Mouse (Mus musculus): ENCODE measurements around the gene Hoxb6. TPM values are rescaled to one million over a fixed set of nuclear protein-coding genes. Genes with fewer than 3 reads are reported as not detected.
A peak's percentile ranks its signal among the peaks of the same experiment; 100 is the strongest.

The Hoxb6 gene
- not detected for total RNA-seq (2021)
- long read RNA-seq, experiment 1 = 0 reads
- long read RNA-seq, experiment 2 = 0 reads

DNA sequence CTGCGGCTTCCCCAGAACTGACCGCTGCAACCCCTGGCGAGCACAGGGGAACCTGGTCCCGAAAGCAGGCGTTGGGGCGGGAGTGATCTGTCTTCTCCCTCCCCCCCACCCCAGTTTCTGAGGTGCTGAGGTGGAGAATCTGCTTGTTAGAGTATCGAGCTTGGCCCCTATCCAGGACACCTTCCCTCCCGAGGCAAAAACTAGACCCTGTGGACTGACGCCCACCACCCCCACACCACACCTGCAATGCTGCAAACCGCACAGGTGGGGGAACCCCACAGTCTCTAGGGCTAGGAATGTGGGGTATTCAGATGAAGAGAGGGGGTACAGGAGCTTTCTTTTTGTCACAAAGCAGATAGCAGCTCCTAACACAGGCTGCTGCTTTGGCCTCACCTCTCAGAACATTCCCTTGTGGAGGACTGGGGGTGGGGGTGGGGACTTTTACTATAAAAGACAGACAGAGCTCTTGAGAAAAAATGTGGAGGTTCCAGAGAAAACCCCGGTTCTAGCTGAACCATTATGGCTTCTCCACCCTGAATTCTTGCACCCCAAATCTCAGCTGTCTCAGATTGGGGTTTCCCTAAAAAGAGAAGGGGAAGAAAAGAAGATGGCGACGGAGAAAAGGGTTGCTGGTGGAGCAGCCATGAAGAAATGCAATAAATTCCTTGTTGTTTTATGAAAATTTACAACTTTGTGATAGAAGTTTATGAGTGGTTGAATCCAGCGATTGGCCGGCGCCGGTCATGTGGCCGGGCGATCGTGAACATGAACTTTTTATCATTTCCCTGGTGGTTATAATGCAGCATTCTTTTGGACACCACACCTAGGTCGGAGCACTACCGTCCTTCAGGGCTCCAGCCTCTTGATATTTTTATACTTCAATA, at the start of gene Hoxb6:
Gene Hoxb6 (plus strand): TSS at position 796 of the 884 bp plus-strand sequence.
- no peak for DNase-seq
- intact Hi-C loops (cut with DNase I) = loop anchor here (5.0 kb wide), 1 partner anchor 285 kb away; the partner anchor contains the start of gene Igf2bp1

GRCm38 (mm10) chr11:96250901-96251300, 41.4 kb upstream of the Hoxb6 start:
- DNase-seq = no peak
- intact Hi-C loops (cut with DNase I) = no loop called here

- no peak for DNase-seq
- intact Hi-C loops (cut with DNase I) = no loop called here
Measured at GRCm38 (mm10) chr11:96251480-96252031, 40.7 kb upstream of the Hoxb6 start.

- no peak for DNase-seq
- intact Hi-C loops (cut with DNase I) = no loop called here
Measured at GRCm38 (mm10) chr11:96252541-96253120, 39.6 kb upstream of the Hoxb6 start.

DNA sequence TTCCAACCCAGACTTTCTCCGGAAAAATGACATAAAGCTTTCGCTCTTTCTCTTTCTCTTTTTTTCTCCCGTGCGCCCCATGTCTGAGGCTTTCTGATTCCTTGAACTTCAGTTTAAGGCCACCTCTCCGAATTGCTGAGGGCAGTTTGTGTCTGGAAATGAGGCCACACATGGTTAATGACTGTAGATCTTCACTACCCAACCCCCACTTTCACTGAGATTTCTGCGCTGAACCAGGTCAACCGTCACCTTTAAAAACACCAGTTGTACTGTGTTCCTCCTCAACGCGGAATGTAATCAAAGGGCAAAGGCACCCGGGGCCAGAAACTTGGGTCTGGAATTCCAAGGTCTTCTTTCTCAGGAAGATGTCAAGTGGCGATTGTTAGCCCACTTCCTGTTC, 38.1 kb upstream of the Hoxb6 start:
- intact Hi-C loops (cut with DNase I) = no loop called here
- no peak for DNase-seq

GRCm38 (mm10) chr11:96255111-96255995, 36.9 kb upstream of the Hoxb6 start:
- DNase-seq = no peak
- intact Hi-C loops (cut with DNase I) = no loop called here

DNA sequence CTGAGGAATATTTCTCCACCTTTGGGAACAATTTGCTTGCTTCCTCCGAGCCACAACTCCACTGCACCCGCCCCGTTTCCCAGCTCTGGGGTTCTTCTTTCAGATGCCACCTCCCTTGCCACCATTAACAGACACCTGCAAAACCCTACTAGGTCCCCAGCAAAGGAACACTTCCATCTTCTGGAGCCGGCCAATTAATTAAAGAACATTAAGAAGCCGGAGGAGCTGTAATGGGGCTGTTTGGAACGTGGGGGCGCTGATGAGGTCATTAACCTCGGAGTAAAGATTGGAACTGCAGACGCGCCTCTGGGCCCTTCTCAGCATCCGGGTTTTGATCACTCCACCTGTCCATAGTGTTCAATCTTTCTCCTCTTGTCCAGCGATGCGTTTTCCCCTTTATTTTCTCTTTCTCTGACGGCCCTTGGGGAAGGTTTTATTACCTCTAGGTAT, 36.3 kb upstream of the Hoxb6 start:
- intact Hi-C loops (cut with DNase I) = no loop called here
- no peak for DNase-seq

DNA sequence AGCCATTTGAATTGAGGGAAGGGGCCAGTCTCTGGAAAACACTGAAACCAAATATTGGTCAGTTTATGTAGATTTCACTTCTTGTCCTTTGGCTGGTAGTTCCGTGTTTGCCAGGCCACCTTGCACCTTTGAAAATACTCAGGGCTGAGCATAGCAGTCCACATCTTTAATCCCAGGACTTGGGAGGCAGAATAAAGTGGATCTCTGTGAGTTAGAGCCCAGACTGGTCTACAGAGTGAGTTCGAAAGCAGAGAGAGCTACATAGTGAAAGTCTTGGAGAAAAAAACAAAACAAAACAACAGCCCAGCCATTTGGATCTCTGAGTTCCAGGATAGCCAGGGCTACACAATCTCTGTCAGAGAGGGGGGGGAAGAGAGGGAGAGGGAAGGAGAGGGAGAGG, 35.1 kb upstream of the Hoxb6 start:
- intact Hi-C loops (cut with DNase I) = no loop called here
- no peak for DNase-seq

- intact Hi-C loops (cut with DNase I) = no loop called here
- no peak for DNase-seq
Measured at GRCm38 (mm10) chr11:96259038-96259437, 33.2 kb upstream of the Hoxb6 start.

DNA sequence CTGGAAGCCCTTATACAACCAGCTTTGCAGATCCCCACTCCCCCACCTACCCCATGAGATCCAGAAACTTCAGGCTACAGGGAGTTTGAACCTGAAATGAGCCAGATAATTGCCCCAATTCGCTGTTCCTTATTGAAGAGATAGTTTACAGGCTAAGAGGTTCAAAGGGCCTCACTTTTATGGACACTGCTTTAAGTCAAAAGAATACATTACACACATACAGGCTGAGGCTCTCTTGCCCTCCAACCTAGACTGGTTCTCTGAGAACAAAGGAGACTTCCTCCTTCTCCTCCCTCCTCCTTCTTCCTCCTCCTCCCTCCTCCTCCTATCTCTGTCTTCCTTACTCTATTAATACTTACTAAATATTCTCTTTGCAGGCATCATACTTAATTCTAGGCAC, 32.8 kb upstream of the Hoxb6 start:
- intact Hi-C loops (cut with DNase I) = no loop called here
- no peak for DNase-seq

GRCm38 (mm10) chr11:96260310-96260970, 31.8 kb upstream of the Hoxb6 start:
- DNase-seq = no peak
- intact Hi-C loops (cut with DNase I) = no loop called here

GRCm38 (mm10) chr11:96261323-96261890, 30.9 kb upstream of the Hoxb6 start:
- peak; percentile 63 to 76 for DNase-seq
- intact Hi-C loops (cut with DNase I) = no loop called here

GRCm38 (mm10) chr11:96262262-96262830, 29.9 kb upstream of the Hoxb6 start:
- no peak for DNase-seq
- intact Hi-C loops (cut with DNase I) = no loop called here

- DNase-seq = no peak
- intact Hi-C loops (cut with DNase I) = no loop called here
Measured at GRCm38 (mm10) chr11:96263636-96264389, 28.5 kb upstream of the Hoxb6 start.

DNA sequence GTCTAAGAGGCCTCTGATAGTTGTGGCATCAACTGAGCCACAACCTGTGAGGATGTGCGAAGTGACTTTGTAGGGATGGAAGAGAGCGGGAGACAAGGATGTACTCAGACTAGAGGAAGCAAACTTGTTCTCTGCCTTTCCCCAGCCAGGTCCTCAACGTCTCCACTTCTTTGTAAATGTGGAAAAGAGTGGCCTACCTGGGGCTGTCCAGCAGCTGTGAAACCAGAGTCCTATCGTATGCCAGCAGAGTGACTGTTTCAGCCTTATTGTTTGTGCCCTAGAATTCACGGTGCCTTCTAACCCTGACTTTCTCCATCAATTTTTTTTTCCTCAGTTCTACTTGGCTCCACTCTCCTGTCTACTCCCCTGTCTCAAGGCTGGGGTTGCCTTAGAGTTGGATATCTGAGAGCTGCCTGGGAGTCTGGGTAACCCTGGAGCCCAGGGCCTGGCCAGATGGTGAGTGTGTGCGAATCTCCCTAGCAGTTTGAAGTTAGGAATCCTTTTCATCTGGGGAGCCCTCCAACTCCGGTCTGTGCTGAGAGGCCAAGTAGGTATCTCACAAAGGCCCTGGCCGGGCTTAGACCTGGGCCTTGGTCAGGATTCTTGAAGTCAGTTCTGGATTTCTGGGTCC, 27.8 kb upstream of the Hoxb6 start:
- intact Hi-C loops (cut with DNase I) = no loop called here
- no peak for DNase-seq

DNA sequence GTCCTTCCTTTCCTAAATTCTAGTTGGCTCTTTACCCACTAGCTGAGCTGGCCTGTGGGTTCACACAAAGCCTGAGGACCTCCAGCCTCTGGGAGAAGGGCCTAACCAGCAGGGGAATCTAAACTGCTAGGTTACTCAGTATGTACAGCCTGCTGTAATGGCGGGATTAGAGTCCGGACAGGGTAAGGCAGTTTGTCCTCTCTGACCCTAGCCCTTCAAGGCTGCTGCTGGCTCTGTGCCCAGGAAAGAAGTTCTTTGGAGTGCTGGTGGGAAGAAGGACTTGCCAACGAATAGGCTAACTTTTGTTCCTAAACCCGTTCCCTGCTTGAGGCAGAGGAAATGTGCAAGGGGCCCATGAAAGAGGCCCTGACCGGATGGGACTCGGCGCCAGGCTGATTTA, 26.3 kb upstream of the Hoxb6 start:
- intact Hi-C loops (cut with DNase I) = no loop called here

GRCm38 (mm10) chr11:96267021-96267920, 25.0 kb upstream of the Hoxb6 start:
- no peak for DNase-seq
- intact Hi-C loops (cut with DNase I) = no loop called here

More for the DNA sequence above, 26.3 kb upstream of the Hoxb6 start:
- DNase-seq = no peak

Data from heart, postnatal 14 days (tissue).